Mouse (Mus musculus): ENCODE results near the gene Auts2. TPM values are rescaled to one million over a fixed set of nuclear protein-coding genes. Genes with fewer than 3 reads are reported as not detected.

Gene Auts2
- polyA plus RNA-seq, 1 experiment, result 39.0 TPM

- 92% methylated on average over 5 of the region's 5 CpGs for WGBS
- TF ChIP-seq POLR2A (IDR thresholded peaks at IDR 0.05; ENCODE audit: borderline replicate concordance, insufficient read depth, low read length) (no peak), CTCF (IDR thresholded peaks at IDR 0.05; ENCODE audit: borderline replicate concordance, insufficient read depth, low read depth, low read length) (no peak)
- Histone ChIP-seq H3K27me3 (ENCODE audit: control insufficient read depth, insufficient read depth, low read length) (no peaks in the 10 kb centered on the region), H3K27ac (ENCODE audit: insufficient read depth, low read length) (no peak overlapping the region), H3K4me3 (replicated peaks; ENCODE audit: insufficient read depth, low read depth, low read length) (no peak overlapping the region), H3K4me1 (ENCODE audit: control insufficient read depth, insufficient read depth, low read length) (no peaks in the 10 kb centered on the region; the same call in 1 of the 2 replicates)
- DNase-seq, result no peak
These were observed 685.2 kb downstream of the Auts2 start for GRCm38 (mm10) chr5:131857976-131858375.

- TF ChIP-seq POLR2A (IDR thresholded peaks at IDR 0.05; ENCODE audit: borderline replicate concordance, insufficient read depth, low read length) (no peak), CTCF (IDR thresholded peaks at IDR 0.05; ENCODE audit: borderline replicate concordance, insufficient read depth, low read depth, low read length) (no peak)
- Histone ChIP-seq H3K4me1 (ENCODE audit: control insufficient read depth, insufficient read depth, low read length) (no peaks in the 10 kb centered on the region; the same call in 1 of the 2 replicates), H3K4me3 (replicated peaks; ENCODE audit: insufficient read depth, low read depth, low read length) (no peak overlapping the region), H3K27me3 (ENCODE audit: control insufficient read depth, insufficient read depth, low read length) (no peaks in the 10 kb centered on the region), H3K27ac (ENCODE audit: insufficient read depth, low read length) (no peak overlapping the region)
- no peak for DNase-seq
- WGBS, result 73% methylated on average over 8 of the region's 8 CpGs
These were observed 687.8 kb downstream of the Auts2 start for GRCm38 (mm10) chr5:131855358-131855757.

GRCm38 (mm10) chr5:131851597-131852453 is 691.3 kb downstream of the Auts2 start:
- WGBS, result 93% methylated on average over 20 of the region's 20 CpGs
- Histone ChIP-seq H3K4me3 (replicated peaks; ENCODE audit: insufficient read depth, low read depth, low read length) (no peak overlapping the region), H3K27me3 (ENCODE audit: control insufficient read depth, insufficient read depth, low read length) (no peaks in the 10 kb centered on the region), H3K27ac (ENCODE audit: insufficient read depth, low read length) (no peak overlapping the region), H3K4me1 (ENCODE audit: control insufficient read depth, insufficient read depth, low read length) (no peaks in the 10 kb centered on the region; the same call in 1 of the 2 replicates)
- no peak for DNase-seq
- no peak for TF ChIP-seq CTCF (IDR thresholded peaks at IDR 0.05; ENCODE audit: borderline replicate concordance, insufficient read depth, low read depth, low read length)
- no peak for TF ChIP-seq POLR2A (IDR thresholded peaks at IDR 0.05; ENCODE audit: borderline replicate concordance, insufficient read depth, low read length)

- Histone ChIP-seq H3K4me1 (ENCODE audit: control insufficient read depth, insufficient read depth, low read length) (no peaks in the 10 kb centered on the region), H3K27me3 (ENCODE audit: control insufficient read depth, insufficient read depth, low read length) (no peaks in the 10 kb centered on the region), H3K4me3 (replicated peaks; ENCODE audit: insufficient read depth, low read depth, low read length) (no peak overlapping the region), H3K27ac (ENCODE audit: insufficient read depth, low read length) (no peak overlapping the region)
- WGBS, result 91% methylated on average over 8 of the region's 8 CpGs
- TF ChIP-seq CTCF (IDR thresholded peaks at IDR 0.05; ENCODE audit: borderline replicate concordance, insufficient read depth, low read depth, low read length) (no peak), POLR2A (IDR thresholded peaks at IDR 0.05; ENCODE audit: borderline replicate concordance, insufficient read depth, low read length) (no peak)
- DNase-seq, result no peak
These were observed 692.4 kb downstream of the Auts2 start for GRCm38 (mm10) chr5:131850632-131851335.

GRCm38 (mm10) chr5:131849644-131850043 is 693.5 kb downstream of the Auts2 start:
- Histone ChIP-seq H3K27ac (ENCODE audit: insufficient read depth, low read length) (no peak overlapping the region), H3K4me3 (replicated peaks; ENCODE audit: insufficient read depth, low read depth, low read length) (no peak overlapping the region), H3K27me3 (ENCODE audit: control insufficient read depth, insufficient read depth, low read length) (no peaks in the 10 kb centered on the region), H3K4me1 (ENCODE audit: control insufficient read depth, insufficient read depth, low read length) (no peaks in the 10 kb centered on the region)
- no peak for DNase-seq
- TF ChIP-seq CTCF (IDR thresholded peaks at IDR 0.05; ENCODE audit: borderline replicate concordance, insufficient read depth, low read depth, low read length), result no peak
- WGBS, result 98% methylated on average over 3 of the region's 3 CpGs

GRCm38 (mm10) chr5:131844519-131844800 is 698.7 kb downstream of the Auts2 start:
- DNase-seq, result no peak
- TF ChIP-seq CTCF (IDR thresholded peaks at IDR 0.05; ENCODE audit: borderline replicate concordance, insufficient read depth, low read depth, low read length) (no peak), POLR2A (IDR thresholded peaks at IDR 0.05; ENCODE audit: borderline replicate concordance, insufficient read depth, low read length) (no peak)
- Histone ChIP-seq H3K27me3 (ENCODE audit: control insufficient read depth, insufficient read depth, low read length) (no peaks in the 10 kb centered on the region), H3K27ac (ENCODE audit: insufficient read depth, low read length) (no peak overlapping the region), H3K4me3 (replicated peaks; ENCODE audit: insufficient read depth, low read depth, low read length) (no peak overlapping the region), H3K4me1 (ENCODE audit: control insufficient read depth, insufficient read depth, low read length) (no peaks in the 10 kb centered on the region)
- WGBS, result 74% methylated on average over 9 of the region's 9 CpGs

- no peak overlapping the region for H3K27ac ChIP-seq (ENCODE audit: insufficient read depth, low read length)
- H3K4me3 ChIP-seq (replicated peaks; ENCODE audit: insufficient read depth, low read depth, low read length), result no peak overlapping the region
- DNase-seq, result no peak
- TF ChIP-seq POLR2A (IDR thresholded peaks at IDR 0.05; ENCODE audit: borderline replicate concordance, insufficient read depth, low read length), result no peak
- no peak for TF ChIP-seq CTCF (IDR thresholded peaks at IDR 0.05; ENCODE audit: borderline replicate concordance, insufficient read depth, low read depth, low read length)
- H3K4me1 ChIP-seq (ENCODE audit: control insufficient read depth, insufficient read depth, low read length), result no peaks in the 10 kb centered on the region
- H3K27me3 ChIP-seq (ENCODE audit: control insufficient read depth, insufficient read depth, low read length), result no peaks in the 10 kb centered on the region
- WGBS, result 72% methylated on average over 9 of the region's 9 CpGs
These were observed 699.2 kb downstream of the Auts2 start for GRCm38 (mm10) chr5:131843766-131844518.

Measured in cerebellum, adult 2 months (tissue).